Mouse (Mus musculus) midbrain, embryonic 14.5 days (tissue): Measurements from ENCODE around the gene Gm21897. TPM values are rescaled to one million over a fixed set of nuclear protein-coding genes. Genes with fewer than 3 reads are reported as not detected.
A peak's percentile ranks its signal among the peaks of the same experiment; 100 is the strongest.

Source experiments
- ATAC-seq: fragments of 200-750 bp; cut with Nextera tagmentation; 2 replicates; pipeline ENCODE4 v1.8.0; 2017; ENCODE audit warnings: moderate number of reproducible peaks, moderate library complexity; ENCODE audit not compliant: low FRiP score, low TSS enrichment
- DNase-seq: peaks from one replicate; pipeline ENCODE4 v3.0.0-alpha.2; 2015
- H3K27ac ChIP-seq: fragments of 300-500 bp; sonication (generic); replicated peaks from 2 replicates; pipeline ENCODE4 v1.5.1; 2014; ENCODE audit warnings: mild to moderate bottlenecking, low read depth, low read length, moderate library complexity
- H3K27me3 ChIP-seq: fragments of 300-500 bp; sonication (generic); 2 replicates; pipeline ENCODE4 v1.6.1; 2014; ENCODE audit warnings: low read length, control low read depth, mixed read lengths; ENCODE audit not compliant: control insufficient read depth, insufficient read depth
- H3K36me3 ChIP-seq: fragments of 300-500 bp; sonication (generic); 2 replicates; pipeline ENCODE4 v1.6.1; 2014; ENCODE audit warnings: low read length, control low read depth; ENCODE audit not compliant: control insufficient read depth, insufficient read depth
- H3K4me1 ChIP-seq: fragments of 300-500 bp; sonication (generic); 2 replicates; pipeline ENCODE4 v1.6.1; 2014; ENCODE audit warnings: mild to moderate bottlenecking, antibody characterized with exemption, low read length, control low read depth; ENCODE audit not compliant: control insufficient read depth, insufficient read depth
- H3K4me2 ChIP-seq: fragments of 300-500 bp; sonication (generic); 2 replicates; pipeline ENCODE4 v1.6.1; 2014; ENCODE audit warnings: mild to moderate bottlenecking, low read length, moderate library complexity
- H3K4me3 ChIP-seq: fragments of 300-500 bp; sonication (generic); replicated peaks from 2 replicates; pipeline ENCODE4 v1.5.1; 2014; ENCODE audit warnings: low read depth, low read length
- H3K9ac ChIP-seq: fragments of 300-500 bp; sonication (generic); replicated peaks from 2 replicates; pipeline ENCODE4 v1.6.1; 2014; ENCODE audit warnings: mild to moderate bottlenecking, low read length, moderate library complexity
- H3K9me3 ChIP-seq: fragments of 300-500 bp; sonication (generic); 2 replicates; pipeline ENCODE4 v1.6.1; 2016; ENCODE audit warnings: low read length, control low read depth, mixed read lengths; ENCODE audit not compliant: control insufficient read depth
- WGBS: fragments of 180-500 bp; shearing (Covaris S2); extraction: QIAGEN DNeasy Blood & Tissue Kit; methylation state at CpG from one replicate; pipeline ENCODE4 v1.1.7; 2014; 5-methylcytosine and 5-hydroxymethylcytosine counted together
- polyA plus RNA-seq: library from polyadenylated mRNA; unstranded; fragments of >200 nt; fragmentation: Nextera tagmentation; extraction: Ambion mirVana; gene quantifications from 2 replicates; pipeline ENCODE4 v1.2.1, GENCODE M21; 2014

Gene Gm21897
- polyA plus RNA-seq, 1 experiment from 2014 or later = not detected

DNA sequence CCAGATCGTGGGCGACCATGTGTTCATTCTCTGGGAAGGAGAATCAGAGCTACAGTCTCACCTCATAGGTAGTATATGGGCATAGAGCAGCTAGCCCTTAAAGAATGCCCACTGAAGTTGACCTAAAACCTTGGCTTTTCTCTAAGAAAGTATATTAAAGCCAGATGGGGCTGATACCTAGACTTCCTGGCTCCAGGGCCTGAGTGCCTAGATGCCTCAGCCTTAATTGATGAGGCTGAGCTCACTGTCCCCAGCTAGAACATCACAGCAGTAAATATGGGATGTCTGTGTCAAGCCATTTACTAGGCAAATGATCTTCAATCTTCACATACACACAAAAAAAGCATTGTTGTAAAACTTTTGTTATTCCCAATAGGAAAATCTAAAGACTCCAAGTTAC is 32.1 kb downstream of the Gm21897 start:
- no peak overlapping the region for H3K27ac ChIP-seq

DNA sequence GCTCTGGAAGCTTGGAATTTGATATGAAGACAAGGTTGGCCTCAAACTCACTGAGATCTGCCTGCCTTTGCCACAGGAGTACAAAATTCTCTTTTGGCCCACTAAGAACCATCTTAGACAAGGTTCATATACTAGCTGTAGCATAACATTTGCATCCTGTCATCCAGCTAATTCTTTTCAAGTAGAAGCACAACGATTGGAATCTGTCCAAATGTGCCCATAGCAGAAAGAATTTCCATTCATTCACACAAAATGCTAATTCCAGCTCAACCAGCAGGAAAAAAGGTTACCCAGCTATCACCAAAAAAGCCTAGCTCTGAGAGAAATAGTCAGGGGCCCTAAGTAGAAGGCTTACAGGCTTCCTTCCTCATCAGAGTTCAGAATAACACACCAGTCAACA is 34.0 kb downstream of the Gm21897 start:
- no peaks in the 10 kb centered on the region for H3K36me3 ChIP-seq
- H3K4me3 ChIP-seq = no peak overlapping the region
- 52% methylated on average over 1 of the region's 1 CpGs for WGBS
- H3K4me2 ChIP-seq = no peak overlapping the region
- no peaks in the 10 kb centered on the region for H3K9me3 ChIP-seq
- DNase-seq (peak; percentile 7), ATAC-seq (no peak)
- no peak overlapping the region for H3K27ac ChIP-seq
- no peaks in the 10 kb centered on the region for H3K27me3 ChIP-seq
- no peak overlapping the region for H3K9ac ChIP-seq
- no peaks in the 10 kb centered on the region for H3K4me1 ChIP-seq

More for the DNA sequence above, 32.1 kb downstream of the Gm21897 start:
- H3K9ac ChIP-seq = no peak overlapping the region
- DNase-seq (no peak), ATAC-seq (no peak)
- H3K4me1 ChIP-seq = no peaks in the 10 kb centered on the region
- H3K9me3 ChIP-seq = no peaks in the 10 kb centered on the region
- no peaks in the 10 kb centered on the region for H3K36me3 ChIP-seq
- no peak overlapping the region for H3K4me3 ChIP-seq
- H3K4me2 ChIP-seq = no peak overlapping the region
- 90% methylated on average over 2 of the region's 2 CpGs for WGBS
- H3K27me3 ChIP-seq = no peaks in the 10 kb centered on the region

DNA sequence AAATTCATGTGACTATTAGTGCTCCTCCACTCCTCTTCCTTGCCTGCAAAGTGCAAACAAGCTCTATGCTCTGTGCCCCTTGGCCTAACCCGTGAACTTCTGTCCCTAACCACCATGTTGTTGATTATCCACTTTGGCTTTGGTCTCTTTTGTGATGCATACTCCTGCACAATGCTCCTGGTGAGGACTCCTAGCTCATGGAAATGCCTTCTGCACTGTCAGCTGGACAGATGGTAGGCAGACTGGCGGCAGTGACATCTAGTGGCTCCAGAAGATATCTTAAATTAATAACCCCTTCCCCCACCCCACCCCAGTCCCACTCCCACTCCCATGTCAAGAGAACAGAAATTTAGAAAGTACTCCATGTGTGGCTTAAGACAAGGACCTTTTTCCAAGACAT is 35.1 kb downstream of the Gm21897 start:
- Histone ChIP-seq H3K9me3 (no peaks in the 10 kb centered on the region), H3K4me2 (no peak overlapping the region), H3K27me3 (no peaks in the 10 kb centered on the region), H3K36me3 (no peaks in the 10 kb centered on the region), H3K4me1 (no peaks in the 10 kb centered on the region), H3K27ac (no peak overlapping the region), H3K4me3 (no peak overlapping the region), H3K9ac (no peak overlapping the region)
- ATAC-seq (no peak), DNase-seq (no peak)
- 56% methylated on average over 2 of the region's 2 CpGs for WGBS

DNA sequence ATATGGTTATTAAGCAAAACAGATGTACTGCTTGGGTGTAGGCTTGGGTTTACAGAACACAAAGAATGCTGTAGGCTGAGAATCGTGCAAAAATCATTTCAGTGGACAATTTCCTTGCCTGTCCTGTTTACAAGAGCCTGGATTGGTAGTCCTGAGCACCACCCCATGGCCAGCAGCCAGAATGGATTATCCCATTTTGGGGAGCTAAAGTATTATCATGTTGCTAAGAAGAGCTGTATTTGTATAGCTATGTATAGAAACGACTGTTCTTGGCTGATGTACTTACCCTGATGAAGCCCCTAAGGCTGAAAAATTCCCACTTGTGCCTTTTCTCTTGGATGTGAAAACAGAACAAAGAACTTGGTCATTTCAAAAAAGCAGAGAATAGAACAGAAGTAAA is 37.6 kb downstream of the Gm21897 start:
- Histone ChIP-seq H3K27me3 (no peaks in the 10 kb centered on the region), H3K27ac (no peak overlapping the region), H3K9me3 (no peaks in the 10 kb centered on the region), H3K9ac (no peak overlapping the region), H3K4me1 (no peaks in the 10 kb centered on the region), H3K4me2 (no peak overlapping the region), H3K36me3 (no peaks in the 10 kb centered on the region), H3K4me3 (no peak overlapping the region)
- no peak for ATAC-seq
- peak; percentile 4 for DNase-seq
- WGBS = 69% methylated on average over 2 of the region's 2 CpGs

DNA sequence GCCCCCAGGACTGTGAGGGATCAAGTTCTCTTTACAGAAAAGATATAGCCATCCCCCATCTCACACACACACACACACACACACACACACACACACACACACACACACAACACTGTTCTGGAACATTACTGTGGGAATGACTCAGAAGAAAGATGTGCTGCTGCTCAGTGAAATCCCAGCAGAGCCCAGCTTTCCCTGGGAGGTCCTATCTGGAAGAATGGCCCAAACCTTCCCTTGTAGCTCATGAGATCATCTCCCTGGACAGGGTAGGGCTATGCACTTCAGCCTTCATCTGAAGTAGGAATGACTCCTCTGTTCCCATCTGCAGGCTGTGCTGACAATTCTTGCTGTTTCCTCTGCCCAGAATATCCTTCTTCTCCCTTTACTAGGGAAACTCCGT is 38.1 kb downstream of the Gm21897 start:
- no peak for DNase-seq
- H3K4me3 ChIP-seq = no peak overlapping the region
- H3K9ac ChIP-seq = no peak overlapping the region
- H3K4me2 ChIP-seq = no peak overlapping the region
- no peak for ATAC-seq
- H3K4me1 ChIP-seq = no peaks in the 10 kb centered on the region
- WGBS = 82% methylated on average over 1 of the region's 1 CpGs
- no peaks in the 10 kb centered on the region for H3K36me3 ChIP-seq
- H3K9me3 ChIP-seq = no peaks in the 10 kb centered on the region
- no peaks in the 10 kb centered on the region for H3K27me3 ChIP-seq
- no peak overlapping the region for H3K27ac ChIP-seq

DNA sequence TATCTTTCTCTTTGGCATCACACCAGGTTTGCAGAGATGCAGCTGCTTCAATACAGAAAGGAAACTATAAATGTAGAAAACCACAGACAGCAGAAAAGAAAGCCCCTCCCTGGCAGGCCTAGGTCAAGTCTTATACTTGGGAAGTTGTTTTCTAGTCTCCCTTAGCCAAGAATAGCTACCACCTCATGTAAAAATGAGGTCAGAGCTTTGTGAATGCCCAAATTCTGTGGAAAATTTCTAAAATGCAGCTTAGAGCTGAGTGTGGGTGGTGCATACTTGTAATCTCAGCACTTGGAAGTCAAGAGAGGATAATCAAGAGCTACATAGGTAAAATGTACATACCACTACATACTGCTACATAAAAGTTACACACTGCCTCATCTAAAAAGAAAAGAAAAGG is 40.5 kb downstream of the Gm21897 start:
- Histone ChIP-seq H3K4me3 (no peak overlapping the region), H3K4me2 (no peak overlapping the region), H3K27ac (no peak overlapping the region), H3K4me1 (no peaks in the 10 kb centered on the region), H3K36me3 (no peaks in the 10 kb centered on the region), H3K9ac (no peak overlapping the region), H3K9me3 (no peaks in the 10 kb centered on the region), H3K27me3 (no peaks in the 10 kb centered on the region)
- no peak for DNase-seq
- ATAC-seq = no peak

DNA sequence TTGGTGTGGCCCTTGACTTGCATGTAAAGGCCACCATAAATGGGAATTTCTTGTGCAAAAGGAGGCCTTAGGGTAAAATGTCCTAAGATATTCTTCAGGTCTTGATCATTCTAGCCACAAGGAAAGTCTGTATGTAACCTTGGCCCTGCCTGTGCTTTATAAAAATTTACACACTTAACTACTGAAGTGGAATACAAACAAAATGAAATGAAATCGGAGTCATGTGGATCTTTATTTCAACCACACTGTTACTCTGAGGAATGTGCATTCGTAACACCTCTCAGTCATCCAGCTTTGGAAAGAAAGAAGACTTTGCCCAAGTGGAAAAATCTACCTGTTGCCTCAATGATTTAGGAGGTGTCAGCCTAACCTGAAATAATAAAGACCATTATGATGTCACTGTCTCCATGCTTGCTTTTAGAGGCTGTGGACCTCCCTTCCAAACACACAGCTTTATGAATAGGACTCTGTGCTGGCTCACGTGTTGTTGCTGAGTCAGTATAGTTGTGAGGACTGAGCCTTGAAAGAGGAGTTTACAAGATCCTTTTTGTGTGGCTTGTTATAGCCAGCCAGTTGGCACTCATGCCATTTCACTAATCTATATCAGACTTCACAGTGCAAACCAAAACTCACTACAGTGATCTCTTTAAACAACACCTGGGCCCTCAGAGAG is 42.0 kb downstream of the Gm21897 start:
- Histone ChIP-seq H3K4me2 (no peak overlapping the region), H3K36me3 (no peaks in the 10 kb centered on the region), H3K9me3 (no peaks in the 10 kb centered on the region), H3K4me3 (no peak overlapping the region), H3K4me1 (no peaks in the 10 kb centered on the region), H3K9ac (no peak overlapping the region), H3K27ac (no peak overlapping the region), H3K27me3 (no peaks in the 10 kb centered on the region)
- ATAC-seq (no peak), DNase-seq (no peak)
- 87% methylated on average over 3 of the region's 3 CpGs for WGBS

DNA sequence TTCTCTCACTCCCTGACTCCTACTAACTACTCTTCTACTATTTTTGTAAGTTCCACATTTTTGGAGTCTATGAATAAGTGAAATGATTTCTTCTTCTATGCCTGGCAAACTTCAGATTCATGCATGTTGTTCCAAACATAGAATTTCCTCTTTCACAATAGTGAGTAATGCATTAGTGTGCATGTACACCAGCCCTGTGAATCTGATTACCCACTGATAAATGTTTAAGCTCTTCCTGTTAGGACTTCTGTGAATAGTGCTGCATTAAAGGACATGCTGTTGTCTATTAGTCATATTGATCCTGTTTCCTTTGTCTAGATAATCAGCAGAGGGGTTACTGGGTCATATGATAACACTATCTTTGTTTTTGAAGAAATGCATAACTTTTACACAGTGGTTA is 43.6 kb downstream of the Gm21897 start:
- Histone ChIP-seq H3K27me3 (no peaks in the 10 kb centered on the region), H3K4me3 (no peak overlapping the region), H3K4me1 (no peaks in the 10 kb centered on the region), H3K9me3 (no peaks in the 10 kb centered on the region), H3K4me2 (no peak overlapping the region), H3K9ac (no peak overlapping the region), H3K36me3 (no peaks in the 10 kb centered on the region), H3K27ac (no peak overlapping the region)
- ATAC-seq = no peak
- no peak for DNase-seq
